Mouse (Mus musculus): ENCODE results near the gene Spata18. TPM values are rescaled to one million over a fixed set of nuclear protein-coding genes. Genes with fewer than 3 reads are reported as not detected.

The Spata18 gene
- under 1 TPM in 1 of 2 experiments, not detected in 1; 0.02 TPM for polyA plus RNA-seq (2012; fragmentation: generic; extraction: Trizol)

DNA sequence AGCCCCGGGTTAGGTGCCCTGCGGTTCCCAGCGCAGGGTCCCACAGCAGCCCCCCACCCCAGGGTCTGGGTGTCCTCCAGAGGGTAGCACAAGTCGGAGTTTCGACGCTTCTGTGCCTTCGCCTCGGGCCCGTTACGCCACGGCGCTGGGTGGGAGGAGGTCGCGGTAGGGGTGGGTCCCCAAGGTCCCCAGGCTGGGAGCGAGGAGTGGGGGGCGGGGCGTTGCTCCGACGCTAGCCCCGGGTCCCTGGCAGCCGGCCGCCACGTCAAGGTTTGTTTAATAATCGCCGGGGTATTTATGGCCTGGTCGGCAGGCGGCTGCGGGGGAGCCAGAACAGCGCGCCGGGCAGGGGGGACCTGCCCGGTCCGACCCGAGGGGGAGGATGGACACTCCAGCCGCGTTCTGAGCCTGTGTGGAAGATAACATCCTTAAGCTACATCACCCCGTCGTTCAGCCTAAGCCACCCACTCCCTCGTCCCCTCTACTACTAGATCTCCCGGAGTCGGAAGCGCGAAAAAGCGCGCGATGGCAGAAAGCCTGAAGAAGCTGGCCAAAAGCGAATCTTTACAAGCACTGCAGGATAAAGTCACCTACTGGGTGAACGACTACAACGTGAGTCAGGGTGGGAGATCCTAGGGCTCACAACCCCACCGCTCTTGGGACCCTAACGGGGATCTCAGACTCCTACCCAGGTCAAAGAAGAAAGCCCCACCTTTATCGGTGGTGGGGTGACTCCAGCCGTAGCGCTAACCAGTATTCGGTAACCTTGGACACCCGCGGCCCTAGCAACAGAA lies at the start of gene Spata18:
Gene Spata18 (plus strand): TSS at position 319 of the 794 bp plus-strand sequence.

GRCm38 (mm10) chr5:73632291-73632690 lies 18.9 kb upstream of the Spata18 start, which contains the start of gene Lrrc66:
Gene Lrrc66, minus strand, starts transcription at chr5:73632526.

DNA sequence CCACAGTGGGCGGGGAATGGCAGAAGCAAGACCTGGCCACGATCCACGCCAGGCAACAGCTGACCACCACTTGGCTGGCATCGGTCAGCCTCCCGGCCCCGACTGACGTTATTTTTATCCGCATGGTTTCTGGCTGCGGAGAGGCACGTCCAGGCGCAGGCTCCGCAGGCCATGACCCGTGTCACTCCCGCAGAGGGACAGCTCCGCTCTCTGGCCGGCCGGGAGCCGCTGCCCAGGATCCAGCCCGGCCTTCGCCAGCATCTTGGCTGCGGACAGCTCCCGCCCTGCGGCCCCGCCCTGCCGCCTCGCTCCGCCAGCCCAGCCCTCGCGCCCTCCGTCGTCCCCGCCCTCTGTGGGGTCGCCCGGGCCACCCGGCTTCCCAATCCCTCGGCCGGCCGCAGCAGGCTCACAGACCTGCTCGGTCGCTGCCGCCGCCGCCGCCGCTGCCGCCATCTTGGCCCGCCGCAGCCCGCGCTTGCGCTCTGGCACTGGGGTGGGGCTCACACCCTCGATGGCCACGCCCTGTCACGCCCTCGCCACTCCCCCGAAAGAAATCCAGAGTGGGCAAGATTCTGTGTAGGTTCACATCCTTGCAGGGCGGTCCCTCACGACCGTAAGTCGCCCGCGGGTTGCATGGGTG lies 3.8 kb upstream of the Spata18 start, which contains the start of gene Sgcb:
Gene Sgcb (minus strand): TSS at position 530 of the 640 bp plus-strand sequence.

Other genes starting within 250 kb of the Spata18 start
- gene Cwh43, start 245.3 kb upstream of the Spata18 start, polyA plus RNA-seq (2012; fragmentation: generic; extraction: Trizol) = not detected
- 1 to 10 TPM in 1 of 2 experiments, under 1 TPM in 1; 0.22 to 2.9 TPM for gene Dcun1d4, start 170.4 kb upstream of the Spata18 start, polyA plus RNA-seq (2012; fragmentation: generic; extraction: Trizol)
- under 1 TPM; 0.01 to 0.06 TPM for gene Lrrc66, start 18.9 kb upstream of the Spata18 start, polyA plus RNA-seq (2012; fragmentation: generic; extraction: Trizol)
- 10 to 100 TPM in 1 of 2 experiments, 1 to 10 TPM in 1; 1.9 to 15.5 TPM for gene Sgcb, start 3.6 kb upstream of the Spata18 start, polyA plus RNA-seq (2012; fragmentation: generic; extraction: Trizol)

Measured in C3H10T1/2 (cell line).